Mouse (Mus musculus) liver (tissue): ENCODE results near the gene C130026I21Rik.
"Not testable (repeated sequence)": the region's sequence is repeated elsewhere in the genome, so short reads cannot be mapped to it uniquely, and the experiment has no call there.

Source experiments
- DNase-seq: peaks from one replicate; pipeline ENCODE4 v3.0.0-alpha.2; 2020; ENCODE audit warnings: mixed read lengths

The C130026I21Rik gene

GRCm38 (mm10) chr1:85011933-85012332 is 258.4 kb downstream of the C130026I21Rik start:
- not testable (repeated sequence) for DNase-seq

DNA sequence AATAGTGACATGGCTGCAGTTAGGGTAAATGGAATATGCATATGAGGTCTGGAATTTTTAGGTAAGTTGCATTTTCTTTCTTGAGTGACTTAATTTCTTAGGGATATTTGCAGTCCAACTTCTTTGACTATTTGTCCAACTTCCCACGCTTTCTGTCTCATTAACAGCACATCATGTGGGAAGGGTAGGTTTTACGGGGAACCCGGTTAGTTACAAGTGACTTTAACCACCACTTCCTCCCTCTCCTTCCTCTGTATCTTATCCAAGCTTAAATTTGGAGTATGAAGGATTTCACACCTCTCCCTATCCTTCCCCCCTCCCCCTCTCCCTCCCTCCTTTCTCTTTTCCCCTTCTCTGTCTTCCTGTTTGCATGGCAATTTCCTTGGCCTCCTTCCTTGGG is 259.4 kb downstream of the C130026I21Rik start:
- DNase-seq, result not testable (repeated sequence)

DNA sequence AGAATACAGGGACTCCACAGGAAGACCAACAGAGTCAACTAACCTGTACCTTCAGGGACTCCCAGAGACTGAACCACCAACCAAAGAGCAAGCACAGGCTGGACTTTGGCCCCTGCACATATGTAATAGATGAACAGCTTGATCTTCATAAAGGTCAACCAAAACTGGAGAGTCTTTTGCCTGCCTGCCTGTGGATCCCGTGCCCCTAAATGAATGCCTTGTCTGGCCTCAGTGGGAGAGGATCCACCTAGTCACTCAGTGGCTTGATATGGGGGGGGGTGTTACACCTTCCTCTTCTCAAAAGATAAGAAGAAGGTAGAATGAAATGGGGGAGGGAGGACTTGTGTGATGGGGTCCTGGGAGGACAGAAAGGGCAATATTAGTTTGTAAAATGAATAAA is 262.6 kb downstream of the C130026I21Rik start:
- DNase-seq, result not testable (repeated sequence)

DNA sequence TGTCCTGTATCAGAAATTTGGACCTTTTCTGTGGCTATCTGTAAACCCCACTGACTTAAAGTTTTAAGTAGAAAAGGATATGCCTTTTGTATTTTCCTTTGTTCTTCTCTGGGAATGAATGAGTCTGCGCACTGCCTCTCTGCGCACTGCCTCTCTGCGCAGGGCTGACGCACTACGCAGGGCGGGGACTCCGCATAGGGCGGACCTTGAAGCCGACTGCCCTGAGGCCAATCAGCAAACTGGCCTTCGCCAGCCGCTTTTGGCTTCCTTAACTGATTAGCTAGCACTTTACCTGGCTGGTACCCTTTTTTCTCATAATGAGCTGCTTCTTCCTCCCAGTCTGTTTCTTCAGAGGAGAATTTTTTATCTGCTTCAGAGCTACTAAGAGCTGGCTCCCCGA is 271.1 kb downstream of the C130026I21Rik start:
- not testable (repeated sequence) for DNase-seq

GRCm38 (mm10) chr1:84996305-84996704 is 274.1 kb downstream of the C130026I21Rik start:
- not testable (repeated sequence) for DNase-seq

- not testable (repeated sequence) for DNase-seq
These were observed 275.9 kb downstream of the C130026I21Rik start for GRCm38 (mm10) chr1:84994461-84994860.

GRCm38 (mm10) chr1:84993688-84994319 is 276.6 kb downstream of the C130026I21Rik start:
- not testable (repeated sequence) for DNase-seq

DNA sequence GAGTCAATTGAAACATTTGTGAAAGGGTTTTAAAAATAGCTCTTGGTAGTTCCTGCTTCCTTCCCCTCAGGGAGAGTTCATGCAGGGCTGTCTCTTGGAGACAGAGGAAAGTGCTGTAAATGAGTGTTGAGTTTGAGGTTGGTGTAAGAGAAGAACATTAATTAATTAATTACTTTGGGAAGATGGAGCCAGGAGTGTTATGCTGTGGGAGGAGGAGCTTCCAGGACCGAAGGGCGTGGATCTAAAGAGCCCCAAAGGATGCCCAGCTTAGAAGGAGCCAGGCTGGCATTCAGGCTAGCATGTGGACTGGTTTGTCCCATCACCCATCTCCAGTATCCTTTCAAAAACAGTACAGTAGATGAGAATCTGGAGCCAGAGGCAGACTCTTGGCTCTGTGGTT is 277.1 kb downstream of the C130026I21Rik start:
- DNase-seq, result not testable (repeated sequence)

DNA sequence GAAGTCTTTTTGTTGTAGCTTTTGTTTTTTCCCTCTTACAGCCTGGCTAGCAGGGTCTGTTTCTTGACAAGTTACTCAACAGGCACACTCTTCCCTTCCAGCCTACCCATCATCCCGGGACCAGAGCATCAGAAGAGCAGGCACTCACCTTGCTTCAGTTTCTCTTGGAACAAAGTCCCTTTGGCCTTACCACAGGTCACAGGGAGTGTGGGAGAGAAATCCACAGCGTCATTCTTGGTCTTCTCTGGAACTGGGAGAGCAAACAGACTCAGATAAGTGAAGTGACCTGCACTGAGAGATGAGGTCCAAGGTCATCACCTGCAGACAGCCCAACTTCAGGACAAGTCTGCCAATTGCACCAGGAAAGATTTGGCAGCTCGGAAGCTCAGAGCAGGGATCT is 277.5 kb downstream of the C130026I21Rik start:
- not testable (repeated sequence) for DNase-seq

DNA sequence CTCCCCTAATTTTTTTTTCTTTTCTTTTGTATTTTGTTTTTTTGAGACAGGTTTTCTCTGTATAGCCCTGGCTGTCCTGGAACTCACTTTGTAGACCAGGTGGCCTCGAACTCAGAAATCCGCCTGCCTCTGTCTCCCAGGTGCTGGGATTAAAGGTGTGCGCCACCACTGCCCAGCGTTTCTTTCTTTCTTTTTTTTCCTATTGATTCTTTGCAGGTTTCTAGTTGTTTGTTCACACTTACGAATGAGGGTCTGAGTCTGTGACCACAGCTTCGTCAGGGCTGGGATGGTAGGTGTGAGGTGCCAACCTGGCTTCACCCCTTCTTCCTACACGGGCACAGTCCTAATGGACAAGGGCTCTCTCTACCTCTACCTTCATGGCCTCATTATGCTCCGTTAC is 281.3 kb downstream of the C130026I21Rik start:
- DNase-seq, result not testable (repeated sequence)

GRCm38 (mm10) chr1:84987729-84988128 is 282.6 kb downstream of the C130026I21Rik start:
- not testable (repeated sequence) for DNase-seq

DNA sequence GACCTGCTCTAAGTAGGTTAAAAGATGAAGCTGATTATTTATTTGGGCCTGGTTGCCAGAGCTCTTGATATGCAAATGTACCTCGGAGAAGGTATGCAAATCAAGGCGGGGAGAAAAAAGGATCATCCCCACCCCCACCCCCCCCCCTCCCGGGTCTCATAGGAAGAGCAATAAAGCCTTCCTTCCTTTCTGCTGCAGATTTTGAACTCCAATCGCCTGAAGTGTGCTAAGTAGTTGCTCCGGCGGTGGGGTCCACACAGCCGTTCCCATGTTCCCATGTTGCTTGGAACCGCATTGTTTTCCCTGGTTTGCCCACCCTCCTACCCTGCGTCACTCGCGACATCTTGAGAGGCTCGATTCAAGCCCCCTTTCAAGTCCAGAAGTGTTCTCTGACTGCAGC is 308.6 kb downstream of the C130026I21Rik start:
- DNase-seq, result not testable (repeated sequence)

DNA sequence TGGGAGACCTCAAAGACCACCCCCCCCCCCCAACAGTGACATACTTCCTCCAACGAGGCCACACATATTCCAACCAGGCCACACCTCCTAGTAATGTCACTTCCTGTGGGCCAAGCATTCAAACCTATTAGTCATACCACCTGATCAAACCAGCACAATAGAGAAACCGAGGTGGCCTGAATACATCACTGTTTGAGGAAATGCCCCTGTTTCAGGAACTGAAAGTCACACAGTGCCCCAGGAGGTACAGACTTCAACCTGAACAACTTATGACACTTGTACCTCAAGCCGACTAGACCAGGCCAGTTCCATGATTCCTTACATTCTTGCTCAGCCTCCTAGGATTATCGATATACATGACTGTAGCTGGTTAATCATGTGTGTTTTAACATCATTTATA is 312.7 kb downstream of the C130026I21Rik start:
- not testable (repeated sequence) for DNase-seq

GRCm38 (mm10) chr1:84956771-84957170 is 313.6 kb downstream of the C130026I21Rik start:
- DNase-seq, result not testable (repeated sequence)

- DNase-seq, result no peak
These were observed 317.7 kb downstream of the C130026I21Rik start for GRCm38 (mm10) chr1:84952456-84953181.

DNA sequence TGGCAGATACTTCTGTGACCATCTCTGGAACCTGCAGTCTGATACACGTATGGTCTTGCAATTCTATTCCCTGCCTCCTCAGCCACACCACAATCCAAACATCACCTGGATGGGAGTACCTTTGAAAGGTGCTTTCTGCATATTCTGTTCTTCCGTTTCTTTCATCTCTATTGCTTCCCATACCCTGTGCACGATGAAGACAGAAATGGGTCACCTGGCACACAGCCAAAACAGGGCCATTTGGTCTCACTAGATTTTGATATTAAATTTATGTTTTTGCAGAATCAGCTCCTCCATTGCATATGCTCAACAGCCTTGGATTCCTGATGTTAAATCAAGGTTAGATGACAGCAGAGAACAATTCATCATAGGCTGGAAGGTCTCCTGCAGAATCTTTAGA is 318.8 kb downstream of the C130026I21Rik start:
- DNase-seq, result no peak

DNA sequence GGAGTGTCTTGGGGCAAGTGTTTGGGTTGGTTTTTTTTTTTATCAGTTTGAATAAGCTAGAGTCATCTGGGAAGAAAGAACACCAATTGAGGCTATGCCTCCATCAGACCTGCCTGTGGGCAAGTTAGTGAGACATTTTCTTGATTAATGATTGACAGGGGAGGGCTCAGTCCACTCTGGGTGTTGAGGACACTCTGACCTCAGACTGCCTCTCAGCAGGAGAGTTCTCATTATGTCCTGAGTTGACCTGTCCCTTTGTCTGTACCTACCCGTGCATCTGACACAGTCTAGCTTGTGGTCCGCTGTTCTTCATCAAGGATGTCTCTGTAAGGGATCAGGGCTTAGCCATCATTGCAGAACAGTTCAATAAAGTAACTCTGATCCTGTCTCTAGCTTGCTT is 323.0 kb downstream of the C130026I21Rik start:
- DNase-seq, result no peak

DNA sequence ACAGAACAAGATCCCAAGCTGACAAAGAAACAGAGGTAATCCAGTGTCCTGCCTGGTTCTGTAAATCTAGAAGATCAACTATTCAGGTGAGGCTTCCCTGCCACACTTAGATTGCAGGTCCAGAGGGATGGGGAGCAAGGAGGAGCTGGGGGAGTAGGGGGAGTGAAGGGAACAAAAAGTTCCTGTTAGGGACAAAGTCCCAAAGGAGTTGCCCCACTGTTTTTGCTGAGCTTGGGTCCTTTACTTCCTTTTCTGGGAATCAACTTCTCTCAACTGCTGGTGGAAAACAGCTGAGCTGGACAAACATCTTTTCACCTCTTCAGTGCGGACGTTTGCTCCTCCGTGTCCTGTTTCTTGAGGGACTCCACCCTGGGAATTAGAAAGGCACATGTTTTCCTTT is 324.4 kb downstream of the C130026I21Rik start:
- no peak for DNase-seq

DNA sequence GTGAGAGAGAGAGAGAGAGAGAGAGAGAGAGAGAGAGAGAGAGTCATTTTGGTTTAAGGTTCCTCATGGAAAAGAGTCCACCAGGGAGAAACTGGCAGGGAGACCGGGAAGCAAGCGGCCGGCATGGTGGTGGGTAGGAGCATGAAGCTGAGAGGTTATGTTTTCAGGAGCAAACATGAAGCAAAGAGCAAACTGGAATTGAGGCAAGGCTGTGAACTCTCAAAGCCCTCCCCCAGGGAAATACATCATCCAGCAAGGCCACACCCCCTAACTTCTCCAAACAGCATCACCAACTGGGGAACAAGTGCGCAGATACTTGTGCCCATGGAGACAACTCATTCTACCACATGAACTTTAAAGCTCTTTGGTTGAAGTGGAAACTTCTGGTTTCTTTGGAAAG is 326.8 kb downstream of the C130026I21Rik start:
- DNase-seq, result no peak
